Mouse (Mus musculus) frontal cortex, adult 2 months (tissue): ENCODE results near the gene Telo2. TPM values are rescaled to one million over a fixed set of nuclear protein-coding genes. Genes with fewer than 3 reads are reported as not detected.

Source experiments
- DNase-seq, 2 experiments: peaks; one replicate each; pipeline ENCODE4 v3.0.0; 2022; ENCODE audit warnings: low spot score in 1 of 2; ENCODE audit errors: extremely low spot score in 1 of 2
- polyA plus RNA-seq: library from polyadenylated mRNA; depleted of rRNA; stranded (reverse); fragments of >200 nt; gene quantifications from 2 replicates; pipeline ENCODE4 v1.2.3, GENCODE M21; 2012

Gene Telo2
- polyA plus RNA-seq, 1 experiment: 27.2 TPM

DNA sequence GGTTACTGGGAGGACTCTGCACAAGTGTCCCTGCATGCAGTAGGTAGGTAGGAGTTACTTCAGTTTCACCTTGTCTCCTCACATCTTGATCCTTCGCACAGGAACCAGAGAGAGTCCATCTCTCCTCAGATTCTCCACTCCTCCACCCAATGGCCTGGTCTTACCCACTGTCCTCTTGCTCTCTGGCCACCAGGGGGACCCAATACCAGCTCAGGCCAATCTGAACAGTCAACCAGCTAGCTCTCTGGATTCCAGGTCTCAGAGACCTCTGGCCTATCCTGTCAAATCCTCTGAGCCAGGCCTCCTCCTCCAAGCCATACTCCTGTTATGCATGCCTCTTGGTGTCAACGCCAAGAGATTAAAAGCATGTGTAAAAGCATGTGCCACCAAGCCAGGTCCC is 6.2 kb downstream of the Telo2 start:
- DNase-seq: peak in 1 of 2 experiments; percentile 26

DNA sequence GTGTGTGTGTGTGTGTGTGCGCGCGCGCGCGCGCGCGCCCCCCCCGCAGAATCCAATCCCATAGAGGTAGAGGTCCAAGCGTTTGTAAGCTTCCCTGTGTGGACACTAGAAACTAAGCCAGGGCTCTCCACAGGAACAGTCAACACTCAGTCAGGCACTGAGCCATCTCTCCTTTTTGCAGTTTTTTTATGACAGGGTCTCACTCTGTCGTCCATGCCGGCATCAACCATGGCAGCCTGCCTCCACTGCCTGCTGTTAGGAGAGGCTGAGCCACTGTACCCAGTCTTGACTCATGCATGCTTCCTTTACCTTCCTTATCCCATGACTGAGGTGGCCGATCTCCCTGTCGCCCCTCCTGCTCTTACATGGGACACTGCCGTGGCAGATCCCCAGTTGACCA is 8.0 kb downstream of the Telo2 start:
- no peak for DNase-seq

DNA sequence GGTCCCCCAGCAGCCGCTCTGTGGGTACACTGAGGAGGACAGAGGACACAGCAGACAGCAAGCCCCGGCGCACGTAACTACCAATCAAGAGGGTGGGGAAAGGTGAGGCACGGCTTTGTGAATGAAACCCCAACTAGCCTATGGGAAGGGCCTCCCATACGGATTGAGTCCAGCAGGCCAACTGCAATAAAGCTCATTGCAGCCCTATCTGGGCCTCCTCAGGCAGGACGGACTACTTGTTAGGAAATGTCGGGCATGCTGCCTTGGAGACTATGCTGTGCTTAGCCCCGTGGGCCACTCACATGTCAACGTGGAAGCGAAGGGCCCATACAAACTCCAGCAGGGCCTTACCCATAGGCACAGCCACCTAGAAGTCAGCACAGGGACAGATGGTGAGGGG is 14.4 kb downstream of the Telo2 start:
- DNase-seq: no peak

DNA sequence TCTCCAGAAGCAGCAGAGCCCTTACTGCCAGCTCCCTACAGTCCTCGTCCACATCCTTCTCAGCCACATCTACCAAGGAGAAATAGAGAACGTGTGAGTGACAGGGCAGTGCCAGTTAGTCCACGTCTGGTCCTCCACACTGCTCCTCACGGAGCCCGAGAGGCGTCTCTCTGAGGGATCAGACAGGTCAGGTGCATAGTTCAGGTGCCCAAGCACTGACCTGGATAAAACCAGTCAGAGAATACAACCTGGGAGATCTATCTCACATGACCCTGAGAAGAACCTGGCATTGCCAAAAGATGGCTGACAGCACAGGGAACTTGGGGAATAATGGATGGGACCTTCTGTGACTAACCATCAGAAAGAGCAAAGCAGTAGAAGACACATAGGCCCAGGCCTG is 15.7 kb downstream of the Telo2 start:
- no peak for DNase-seq

DNA sequence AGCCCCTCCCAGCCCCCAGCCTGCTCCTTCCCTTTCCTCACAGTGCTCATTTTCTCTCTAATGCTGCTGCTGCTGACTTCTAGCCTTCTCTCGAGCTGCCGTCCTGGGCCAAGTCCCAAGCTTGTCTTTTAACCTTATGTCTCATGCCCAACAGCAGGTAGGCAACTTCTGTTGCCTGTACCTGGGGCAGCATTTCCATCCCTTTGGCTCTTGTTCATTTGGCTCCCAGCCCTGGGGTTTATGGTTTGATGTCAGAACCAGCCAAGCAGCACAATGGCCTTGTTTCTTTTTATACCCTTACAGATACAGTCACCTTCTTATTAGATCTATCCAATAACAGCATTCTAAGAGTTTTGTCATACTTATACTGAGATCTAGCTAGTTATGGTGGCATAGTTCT is 19.5 kb downstream of the Telo2 start:
- no peak for DNase-seq

DNA sequence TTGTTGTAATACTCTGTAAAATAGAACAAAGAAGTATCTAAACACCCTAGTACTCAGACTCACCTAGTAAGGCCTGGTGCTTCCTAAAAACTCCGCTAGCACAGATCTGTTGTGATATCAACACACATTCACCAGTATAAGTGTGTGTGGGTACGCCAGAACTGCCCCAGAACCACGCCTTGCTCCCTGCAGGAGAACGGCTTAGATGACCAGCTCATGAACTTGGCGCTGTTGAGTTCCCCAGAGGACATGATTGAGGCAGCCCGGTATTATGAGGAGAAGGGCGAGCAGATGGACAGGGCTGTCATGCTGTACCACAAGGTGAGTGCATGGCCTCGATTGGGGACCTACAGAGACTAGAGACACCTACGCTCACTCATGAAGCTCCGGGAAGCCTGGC is 25.3 kb downstream of the Telo2 start:
- DNase-seq: no peak

DNA sequence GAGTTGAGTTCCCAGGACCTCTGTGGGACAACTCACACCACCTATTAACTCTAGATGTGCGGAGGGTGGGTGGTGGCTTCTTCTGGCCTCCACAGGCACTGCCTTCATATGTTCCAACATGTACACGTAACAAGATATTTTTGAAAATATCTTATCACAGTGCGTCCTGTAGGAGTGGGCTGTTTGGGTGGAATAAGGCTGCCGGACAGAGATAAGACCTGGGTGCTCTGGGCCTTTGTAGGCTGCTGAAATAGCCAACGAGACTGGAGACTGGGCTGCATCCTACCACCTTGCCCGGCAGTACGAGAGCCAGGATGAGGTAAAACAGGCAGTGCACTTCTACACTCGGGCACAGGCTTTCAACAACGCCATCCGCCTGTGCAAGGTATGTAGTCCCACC is 26.6 kb downstream of the Telo2 start:
- DNase-seq: no peak

DNA sequence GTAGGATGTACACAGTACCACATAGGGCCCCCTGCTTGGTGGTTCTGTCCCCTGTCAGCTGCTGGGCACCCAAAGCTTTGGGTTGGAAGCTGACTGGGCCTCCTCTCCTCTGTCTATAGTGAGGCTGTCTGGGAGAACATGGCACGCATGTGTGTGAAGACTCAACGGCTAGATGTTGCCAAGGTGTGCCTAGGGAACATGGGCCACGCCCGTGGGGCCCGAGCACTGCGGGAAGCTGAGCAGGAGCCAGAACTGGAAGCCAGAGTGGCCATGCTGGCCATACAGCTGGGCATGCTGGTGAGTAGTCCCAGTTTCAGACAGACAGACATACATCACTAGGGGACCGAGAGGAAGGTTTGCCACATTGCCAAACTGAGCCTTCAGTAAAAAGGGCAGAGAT is 29.0 kb downstream of the Telo2 start:
- DNase-seq: no peak

DNA sequence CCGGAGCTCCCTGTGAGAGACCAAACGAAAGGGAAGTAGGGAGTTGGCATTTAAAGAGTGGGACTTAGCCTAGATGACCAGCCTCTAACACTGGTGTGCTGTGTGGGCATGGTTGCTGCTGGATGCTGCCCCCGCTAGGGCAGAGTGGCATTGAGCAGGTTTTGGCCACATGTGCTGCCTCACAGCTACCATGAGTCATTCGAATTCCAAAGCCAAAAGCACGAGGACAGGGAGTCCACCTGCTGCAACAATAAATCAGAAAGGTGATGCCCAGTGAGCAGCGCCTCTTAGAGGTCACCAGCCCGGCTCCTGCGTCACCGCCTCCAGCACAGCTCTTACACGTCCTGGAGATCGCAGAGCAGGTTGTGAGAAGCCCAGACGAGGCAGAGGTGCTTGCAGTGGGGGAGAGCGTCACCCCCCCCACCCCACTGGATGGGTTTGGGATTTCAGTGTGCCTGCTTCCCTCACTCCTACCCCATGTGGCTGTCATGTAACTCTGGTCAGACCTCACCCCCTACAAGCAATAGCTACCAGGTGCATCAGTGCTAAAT is 30.9 kb downstream of the Telo2 start:
- no peak for DNase-seq

DNA sequence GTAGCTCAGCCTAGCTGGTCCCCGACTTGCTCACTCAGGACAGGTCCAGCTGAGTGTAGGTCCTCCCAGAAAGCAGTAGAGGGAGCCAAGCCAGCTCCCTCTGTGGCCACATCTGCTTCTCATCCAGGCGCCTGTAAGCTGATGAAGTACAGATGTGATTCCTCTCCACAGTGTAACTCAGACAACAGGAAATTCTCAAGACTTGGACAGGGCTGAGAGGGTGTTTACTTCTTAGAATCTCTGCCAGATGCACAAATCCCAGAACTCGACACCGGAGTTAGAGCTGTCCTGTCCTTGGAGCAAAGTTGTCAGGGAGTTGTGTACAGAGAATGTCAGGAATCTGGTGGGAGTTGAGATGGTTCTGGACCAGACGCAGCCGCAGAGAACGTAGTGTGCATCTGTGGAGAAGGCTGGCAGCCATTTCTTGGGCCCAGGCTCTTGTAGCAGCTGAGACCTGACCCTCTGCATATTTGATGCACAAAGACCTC is 32.3 kb downstream of the Telo2 start, which contains the start of gene Tmem204:
TSS of gene Tmem204 (minus strand) at position 148 of the 488 bp plus-strand sequence.
- no peak for DNase-seq

DNA sequence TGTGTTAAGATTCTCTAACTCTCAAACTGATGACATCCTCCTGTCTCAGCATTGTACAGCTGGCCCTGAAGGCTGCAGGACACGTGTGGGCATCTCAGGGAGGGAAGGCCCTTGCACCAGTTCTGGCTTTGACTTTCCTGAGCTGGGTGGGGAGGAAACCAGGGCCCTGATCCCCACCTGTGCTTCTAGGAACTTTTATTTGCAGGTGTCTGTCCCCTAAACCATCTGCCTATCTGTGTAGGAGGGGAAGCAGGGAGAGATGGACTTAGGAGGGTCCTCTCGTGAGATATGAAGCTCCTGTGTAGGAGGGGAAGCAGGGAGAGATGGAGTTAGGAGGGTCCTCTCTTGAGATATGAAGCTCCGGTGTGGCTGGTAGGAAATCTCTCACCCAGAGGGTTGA is 32.9 kb downstream of the Telo2 start:
- DNase-seq: no peak

DNA sequence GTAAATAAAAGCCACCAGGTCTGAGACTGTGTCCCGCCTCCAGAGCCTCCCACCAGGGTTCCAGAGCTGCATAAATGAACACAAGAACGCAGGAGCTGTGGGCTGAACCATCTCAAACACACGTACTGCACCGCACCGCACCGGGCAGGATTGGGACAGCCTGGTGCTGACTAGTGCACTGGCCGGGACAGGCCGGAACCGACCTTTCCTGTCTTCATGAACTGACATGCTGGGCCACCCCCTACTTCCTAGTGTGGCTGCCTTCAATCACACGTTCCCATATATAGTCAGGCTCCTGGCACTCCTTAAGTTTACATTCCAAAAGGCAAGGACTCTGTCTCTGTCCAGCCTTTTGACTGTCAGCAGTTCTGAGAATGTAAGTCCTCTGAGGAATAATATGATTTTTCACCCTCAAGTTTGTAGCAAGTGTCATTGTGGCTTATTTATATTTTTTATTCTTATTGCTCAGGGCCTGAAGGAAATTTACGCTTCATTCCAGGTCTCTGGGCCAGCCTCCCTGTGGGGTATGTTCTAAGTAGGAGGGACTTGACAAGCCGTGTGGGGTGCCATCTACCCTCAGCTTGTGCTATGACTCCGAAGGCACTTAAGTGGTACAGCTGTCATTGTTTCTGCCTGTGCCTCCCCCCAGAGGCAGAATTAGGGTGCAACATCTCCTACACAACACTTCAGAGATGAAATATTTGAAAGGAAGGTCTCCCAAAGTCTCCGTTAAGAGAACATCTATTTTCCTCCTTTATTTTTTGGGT is 33.5 kb downstream of the Telo2 start:
- DNase-seq: peak; percentile 32 to 41

DNA sequence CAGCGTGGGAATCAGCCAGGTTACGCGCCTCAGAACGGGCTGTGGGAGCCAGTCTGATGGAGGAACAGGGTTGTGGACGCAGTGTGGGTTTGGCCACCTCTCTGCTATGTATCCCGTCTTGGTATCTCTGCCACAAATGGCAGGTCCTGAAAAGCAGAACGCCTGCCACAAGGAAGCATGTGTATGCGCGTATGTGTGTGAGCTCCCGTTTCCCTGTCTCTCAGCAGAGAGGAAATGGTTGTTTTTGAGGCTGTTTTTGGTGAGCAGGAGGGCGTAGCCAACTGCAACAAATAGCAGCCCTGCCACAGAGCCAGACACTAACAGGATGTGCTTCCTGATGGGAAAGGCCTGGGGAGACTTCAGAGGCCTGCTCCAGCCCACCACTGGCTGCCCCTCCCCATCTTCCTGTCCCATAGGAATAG is 34.8 kb downstream of the Telo2 start:
- DNase-seq: no peak

DNA sequence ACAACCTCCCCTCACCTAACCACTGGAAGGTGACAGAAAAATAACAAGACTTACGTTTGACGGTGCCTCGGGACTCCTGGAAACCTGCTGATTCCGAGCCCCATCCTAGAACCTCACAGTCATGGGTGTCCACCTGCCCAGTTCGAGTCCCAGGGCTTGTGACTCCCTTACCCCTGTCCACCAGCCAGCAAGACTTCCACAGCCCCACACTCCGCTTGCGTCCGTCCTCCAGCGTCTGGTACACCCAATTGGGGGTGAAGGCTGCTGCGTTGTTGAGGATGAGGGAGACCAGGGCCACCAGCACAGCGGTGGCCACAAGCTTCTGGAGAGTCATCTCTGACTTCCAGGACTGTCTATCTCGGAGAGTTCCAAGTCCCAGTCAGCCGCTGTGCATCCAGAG is 35.6 kb downstream of the Telo2 start:
- DNase-seq: no peak

DNA sequence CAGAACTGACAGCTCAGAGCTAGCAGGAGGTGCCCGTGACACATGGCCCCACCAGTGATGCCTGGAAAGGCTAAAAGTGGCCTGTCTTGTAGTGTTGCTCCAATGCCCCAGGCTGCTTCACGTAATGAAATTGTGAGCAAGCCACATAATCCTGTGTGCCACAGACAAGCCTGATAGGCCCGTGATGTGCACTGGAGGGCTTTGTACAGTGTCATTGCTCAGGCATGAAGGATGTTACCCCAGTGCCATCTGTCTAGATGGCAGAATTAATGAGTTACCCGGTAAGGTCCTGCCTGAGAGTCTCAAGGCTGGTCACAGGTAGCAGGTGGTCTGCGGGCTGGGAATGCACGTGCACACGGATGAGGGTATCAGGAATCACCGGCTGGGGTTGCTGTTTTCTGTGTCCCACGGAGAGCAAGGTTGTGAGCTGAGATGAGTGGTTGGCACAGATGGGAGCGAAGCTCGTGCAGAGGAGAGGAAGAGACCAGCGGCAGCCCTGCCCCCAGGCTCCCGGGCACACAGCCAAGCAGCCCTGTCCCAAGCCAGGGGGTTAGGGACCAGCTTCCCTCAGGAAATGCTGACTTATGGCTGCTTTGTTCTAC is 37.9 kb downstream of the Telo2 start:
- DNase-seq: peak in 1 of 2 experiments; percentile 40

DNA sequence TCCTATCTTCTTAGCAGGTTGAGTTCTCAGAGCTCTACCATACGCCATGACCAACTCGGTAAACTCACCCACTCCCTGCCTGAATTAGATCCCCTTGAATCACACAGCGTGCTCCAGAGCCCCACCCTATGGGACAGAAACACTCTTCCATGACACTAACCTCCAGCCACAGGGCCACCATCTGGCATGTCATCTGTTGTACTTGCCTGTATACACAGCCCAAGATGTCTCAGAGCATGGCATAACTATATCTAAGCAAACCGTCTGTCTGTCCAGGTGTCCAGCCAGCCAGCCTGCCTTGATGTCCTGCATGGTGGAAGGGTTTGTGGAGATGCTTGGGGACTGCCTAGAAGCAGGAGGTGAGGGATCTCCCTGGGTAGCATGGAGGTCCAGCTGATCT is 38.9 kb downstream of the Telo2 start:
- no peak for DNase-seq

DNA sequence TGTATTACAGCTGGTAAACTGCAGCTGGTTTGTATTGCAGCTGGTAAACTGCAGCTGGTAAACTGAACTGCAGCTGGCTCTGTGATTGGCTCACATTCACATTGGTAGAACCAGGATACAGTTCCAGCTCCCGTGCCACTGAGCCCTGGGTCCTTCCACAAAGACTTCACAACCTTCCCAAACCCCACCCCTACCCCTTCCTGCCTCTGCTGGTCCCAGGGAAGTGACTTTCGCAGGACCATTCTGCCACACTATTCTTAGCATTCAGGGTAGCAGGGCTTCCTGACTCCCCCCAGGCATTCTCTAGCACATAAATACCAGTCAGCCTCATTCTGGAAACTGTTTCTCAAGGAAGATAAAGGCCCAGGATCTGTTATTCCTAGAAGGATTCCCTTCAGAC is 47.1 kb downstream of the Telo2 start:
- no peak for DNase-seq

DNA sequence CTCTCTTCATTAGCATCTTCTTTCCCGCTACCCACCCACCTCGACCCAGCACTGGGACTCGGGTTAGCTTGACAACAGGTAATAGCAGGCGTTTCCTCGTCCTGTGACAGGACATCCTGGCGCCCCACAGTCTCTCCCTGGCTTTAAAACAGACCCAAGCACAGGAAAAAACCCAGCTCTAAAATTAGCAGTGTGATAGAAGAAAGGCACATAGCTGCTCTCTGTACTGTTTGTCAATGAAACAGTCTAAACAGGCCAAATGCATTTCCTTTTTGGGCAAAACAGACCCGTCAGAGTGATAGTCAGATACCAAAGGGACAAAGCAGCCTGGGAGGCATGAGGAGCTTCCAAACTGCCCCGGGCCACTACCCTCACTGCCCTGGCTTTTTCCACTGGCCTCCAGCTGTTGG is 48.3 kb downstream of the Telo2 start:
- no peak for DNase-seq

DNA sequence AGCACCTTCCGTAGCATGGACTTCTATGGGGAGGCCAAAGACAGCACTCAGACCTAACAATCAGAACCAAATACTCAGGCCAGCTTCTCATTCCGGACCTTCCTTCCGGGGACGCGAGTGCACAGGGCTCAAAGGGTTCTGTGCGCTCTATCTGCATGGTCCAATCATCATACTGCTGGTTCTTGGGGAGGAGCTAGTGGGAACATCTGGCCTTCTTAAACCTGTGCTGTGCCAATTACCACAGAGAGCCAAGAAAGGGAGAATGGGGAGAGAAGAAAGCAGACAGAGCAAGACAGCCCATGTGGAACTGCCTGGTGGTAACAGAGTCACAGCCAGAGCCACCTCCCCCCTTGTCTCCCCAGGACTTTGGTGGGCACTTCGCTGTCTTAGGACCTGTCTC is 49.2 kb downstream of the Telo2 start:
- no peak for DNase-seq

DNA sequence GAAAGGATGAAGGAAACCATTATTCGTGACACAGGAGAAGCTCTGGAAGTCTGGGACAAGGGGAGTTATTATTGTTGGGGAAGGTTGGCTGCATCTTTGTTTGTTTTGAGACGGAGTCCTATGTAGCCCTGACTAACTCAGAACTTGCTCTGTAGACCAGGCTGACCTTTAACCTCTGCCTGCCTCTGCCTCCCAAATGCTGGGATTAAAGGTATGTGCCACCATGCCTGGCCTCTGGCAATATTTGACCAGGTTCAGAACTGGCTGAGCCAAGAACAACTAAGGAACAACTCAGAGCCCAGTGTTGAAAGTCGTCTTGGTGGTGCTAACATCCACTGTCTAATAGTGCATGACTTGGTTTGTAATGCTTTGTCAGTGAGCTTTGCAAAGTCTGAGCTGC is 50.6 kb downstream of the Telo2 start:
- DNase-seq: no peak

DNA sequence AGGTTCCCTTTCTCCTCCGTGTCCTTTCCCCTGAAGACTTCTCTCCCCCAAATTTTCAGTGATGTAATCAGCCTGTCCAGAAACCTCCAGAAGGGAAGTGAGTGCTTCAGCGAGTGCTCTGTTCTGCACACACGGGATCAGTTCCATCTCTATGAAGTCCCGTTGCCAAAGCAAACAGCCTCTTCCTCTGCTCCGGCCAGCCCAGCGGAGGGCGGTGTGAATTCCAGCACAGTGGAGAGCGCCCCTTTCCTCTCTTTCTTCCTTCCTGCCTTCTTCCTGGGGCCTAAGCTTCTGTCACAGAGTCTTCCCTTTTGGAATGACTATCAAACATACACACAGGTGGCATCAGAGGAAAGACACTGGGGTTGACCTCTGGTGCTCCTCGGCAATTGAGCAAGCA is 51.4 kb downstream of the Telo2 start:
- DNase-seq: no peak

DNA sequence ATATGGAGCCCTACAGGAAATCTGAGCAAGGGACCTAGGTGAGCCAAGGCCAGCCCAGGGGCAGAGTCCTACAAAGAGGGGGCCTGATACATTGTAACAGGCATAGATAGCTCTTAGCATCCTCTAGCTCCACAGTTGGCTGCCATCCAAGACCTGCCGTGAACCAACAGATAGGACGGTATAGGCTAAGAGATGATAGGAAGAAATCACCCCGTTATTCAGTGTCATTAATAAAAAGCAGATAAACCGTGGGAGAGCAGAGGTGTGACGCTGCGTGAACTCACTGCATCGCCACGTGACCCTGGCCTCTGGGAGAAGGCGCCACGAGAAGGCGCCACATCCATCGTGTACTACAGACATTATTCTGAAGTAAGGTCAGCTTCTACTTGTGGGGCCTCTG is 51.9 kb downstream of the Telo2 start:
- DNase-seq: no peak
